Mouse (Mus musculus) right cerebral cortex, postnatal 36 days (tissue): Measurements from ENCODE around the gene Ranbp3l.
"Not testable (repeated sequence)": the region's sequence is repeated elsewhere in the genome, so short reads cannot be mapped to it uniquely, and the experiment has no call there.

Experiments used
- DNase-seq, 2 experiments: peaks; one replicate each; pipeline ENCODE4 v3.0.0; 2022; ENCODE audit warnings: low spot score in 2 of 2, mixed read lengths in 1 of 2

Gene Ranbp3l

DNA sequence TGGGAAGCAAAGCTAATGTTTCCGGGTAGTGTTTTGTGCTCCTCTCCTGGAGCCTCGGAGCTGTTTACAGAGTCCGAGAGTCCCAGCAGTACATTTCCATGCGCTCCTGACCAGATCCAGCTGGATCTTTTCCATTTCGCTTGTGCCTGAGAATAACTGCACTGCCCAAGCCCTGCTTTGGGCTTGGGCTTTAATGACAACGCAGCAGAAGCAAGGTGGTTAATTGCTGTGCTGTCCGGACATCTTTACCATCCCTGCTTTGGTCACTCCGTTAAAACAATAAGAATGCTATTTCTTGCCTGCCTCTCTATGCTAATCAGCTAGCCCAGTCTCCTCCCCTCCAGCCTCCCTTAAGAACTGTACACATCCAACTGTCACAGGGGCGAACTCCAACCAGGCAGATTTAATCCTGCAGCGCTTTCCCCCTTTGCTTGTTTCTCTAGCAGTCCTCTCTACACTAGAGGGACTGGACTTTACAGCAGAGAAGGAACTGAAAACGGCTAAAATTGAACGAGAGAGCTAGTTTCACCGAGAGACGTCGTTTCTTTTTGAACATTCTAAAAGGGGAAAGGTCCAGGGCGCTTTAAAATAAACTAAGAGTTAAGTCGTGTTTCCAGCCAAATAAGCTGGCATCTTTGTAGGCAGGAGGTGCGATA, at the start of gene Ranbp3l:
Ranbp3l (plus strand) TSS at position 377 of the 656 bp plus-strand sequence.
- no peak for DNase-seq

DNA sequence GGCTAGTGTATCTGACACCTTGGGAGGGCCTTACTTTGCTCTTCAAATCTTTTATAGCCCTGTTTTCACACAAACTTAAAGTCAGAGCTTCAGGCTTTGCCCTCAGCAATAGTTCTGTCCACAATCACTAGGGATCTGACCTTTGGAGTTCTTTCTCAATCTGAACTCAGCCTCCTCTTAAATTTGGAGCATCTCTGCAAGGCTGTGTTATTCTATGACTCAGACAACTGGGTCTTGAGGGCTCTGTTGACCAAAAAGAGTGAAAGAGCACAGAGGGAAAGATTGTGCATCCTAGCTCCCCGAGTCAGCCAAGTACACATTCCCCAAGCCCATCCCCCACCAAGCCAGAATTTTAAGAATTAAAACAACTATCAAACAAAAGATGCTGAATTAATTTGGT, 37.7 kb upstream of the Ranbp3l start:
- DNase-seq, result no peak

DNA sequence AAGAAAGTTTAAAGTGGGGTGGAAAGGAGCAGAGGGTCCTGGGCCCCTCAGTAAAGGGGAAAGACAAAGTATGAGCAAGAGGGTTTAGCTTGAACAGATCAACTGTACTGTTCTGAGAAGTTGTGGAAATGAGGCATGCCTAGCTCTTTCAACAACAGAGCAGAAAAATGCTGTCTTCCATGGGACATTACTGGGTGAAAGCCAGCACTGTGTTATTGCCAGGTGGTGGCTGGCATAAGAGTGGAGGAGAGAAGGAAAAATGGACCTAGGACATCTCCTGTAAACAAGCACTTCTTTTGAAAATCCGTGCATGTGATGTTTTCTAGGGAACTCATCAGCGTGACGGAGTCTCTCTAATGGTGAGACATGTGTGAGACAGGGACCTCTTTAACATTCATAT, 30.8 kb upstream of the Ranbp3l start:
- no peak for DNase-seq

DNA sequence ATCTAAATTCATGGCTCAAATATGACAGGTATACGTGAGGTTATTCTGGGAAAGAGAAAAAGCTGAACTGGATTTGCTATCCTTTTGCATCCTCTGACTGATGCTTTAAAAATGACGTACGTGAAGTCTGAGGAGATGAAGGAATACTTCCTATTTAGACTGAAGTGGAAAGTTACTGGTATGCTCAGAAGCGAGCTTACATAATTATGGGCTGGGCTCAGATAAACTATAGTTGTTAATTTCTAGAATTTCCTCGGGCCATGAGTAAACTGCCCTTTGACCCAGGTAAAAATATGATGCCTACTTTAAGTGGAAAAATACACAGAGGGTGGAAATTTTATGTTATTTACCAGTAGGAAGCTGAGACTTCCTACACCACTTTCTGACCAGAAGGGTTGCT, 26.9 kb upstream of the Ranbp3l start:
- DNase-seq, result no peak

DNA sequence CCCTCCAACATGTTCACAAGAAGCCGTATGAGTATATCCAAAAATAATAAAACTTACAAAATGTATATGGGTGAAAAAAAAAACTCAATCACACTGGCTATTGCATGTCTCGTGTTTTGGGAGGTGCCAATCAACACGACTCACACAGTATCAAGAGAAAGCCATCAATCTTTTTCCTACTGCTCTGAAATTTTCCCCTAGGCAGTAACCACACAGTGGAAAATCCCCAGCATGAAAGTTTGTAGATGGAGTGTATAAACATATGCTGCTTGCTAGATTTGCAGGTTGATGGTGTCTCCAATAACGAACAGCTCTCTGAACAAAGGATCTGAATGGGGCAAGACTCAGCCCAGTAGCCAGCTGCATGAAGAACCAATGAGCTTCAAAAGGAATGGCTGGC, 16.9 kb upstream of the Ranbp3l start:
- no peak for DNase-seq

DNA sequence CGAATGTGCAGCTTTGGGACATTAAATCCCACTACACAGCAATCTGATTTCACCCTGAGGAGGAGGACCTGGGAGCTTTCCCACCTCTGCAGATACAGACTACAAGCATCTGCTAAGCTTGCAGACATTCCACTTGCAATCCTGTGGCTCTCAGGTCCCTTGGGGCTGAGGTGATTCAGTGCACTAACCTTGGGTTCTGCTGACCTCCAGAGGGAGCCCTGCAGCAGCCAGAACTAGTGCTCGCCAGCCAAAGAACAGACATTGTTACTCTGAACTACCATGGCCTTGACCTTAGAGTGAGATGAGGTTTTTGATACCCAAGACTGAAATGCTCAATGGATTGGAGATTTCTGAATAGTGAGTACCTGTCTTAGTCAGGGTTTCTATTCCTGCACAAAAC, 4.4 kb upstream of the Ranbp3l start:
- DNase-seq, result no peak

DNA sequence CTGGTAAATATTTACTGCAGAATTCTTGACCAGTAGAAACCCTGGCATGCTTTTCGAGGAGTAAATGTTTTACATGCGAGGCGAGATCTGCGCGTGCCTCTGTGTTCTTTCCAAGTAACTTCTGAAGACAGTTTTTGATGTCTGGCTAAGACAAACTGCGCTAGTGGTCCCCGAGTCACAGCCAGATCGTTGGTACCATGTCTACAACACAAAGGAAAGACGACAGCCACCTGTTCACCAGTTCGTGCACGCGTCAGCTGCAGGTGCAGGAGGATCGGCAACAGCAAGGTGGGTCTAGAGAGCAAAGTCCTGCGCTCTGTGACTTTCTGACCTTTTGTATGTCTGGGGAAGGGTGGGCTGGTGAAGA, 463 bp downstream of the Ranbp3l start:
- DNase-seq, result no peak

DNA sequence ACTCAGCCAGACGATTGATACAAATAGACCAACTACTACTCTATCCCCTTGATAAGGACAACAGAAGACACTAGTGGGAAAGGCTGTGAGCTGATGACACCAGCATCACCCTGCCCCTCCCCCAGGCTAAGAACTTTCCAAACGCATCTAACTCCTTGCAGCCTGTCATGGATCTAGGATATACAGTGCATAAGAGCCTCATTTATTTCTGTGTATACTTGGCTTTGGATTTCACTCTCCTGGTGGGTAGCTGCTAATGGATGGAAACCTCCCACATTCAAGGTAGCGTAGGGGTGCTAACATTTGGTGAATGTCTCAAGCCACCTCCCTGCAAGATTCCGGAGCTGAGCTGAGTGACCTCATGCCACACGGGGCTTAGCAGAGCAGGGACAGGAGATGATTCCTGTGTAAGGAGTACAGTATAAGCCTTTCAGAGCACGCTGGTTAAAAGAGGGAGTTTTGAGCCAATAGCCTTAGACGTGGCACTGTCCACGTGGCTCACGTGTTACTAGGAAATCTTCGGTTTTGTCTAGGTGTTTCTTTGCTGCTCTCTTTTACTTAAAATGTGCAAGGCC, 1.4 kb downstream of the Ranbp3l start:
- DNase-seq, result no peak

DNA sequence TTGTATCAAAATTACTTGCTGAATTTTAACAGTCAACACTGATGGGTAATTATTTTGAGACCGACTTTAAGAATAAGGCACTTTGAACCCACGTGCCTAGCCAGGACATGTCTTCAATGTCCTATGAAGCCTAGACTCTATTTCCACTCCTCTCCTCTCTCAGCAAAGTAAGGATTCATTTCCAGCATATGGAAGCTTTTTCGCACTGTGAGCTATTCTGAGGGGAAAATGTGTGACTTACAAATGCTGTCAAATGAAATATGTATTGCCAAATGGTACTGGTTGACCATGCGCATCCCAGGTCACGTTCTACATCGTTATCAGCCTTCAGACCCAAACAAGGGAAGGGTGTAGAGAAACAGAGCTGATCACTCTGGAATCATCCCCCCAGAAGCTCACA, 23.5 kb downstream of the Ranbp3l start:
- no peak for DNase-seq

DNA sequence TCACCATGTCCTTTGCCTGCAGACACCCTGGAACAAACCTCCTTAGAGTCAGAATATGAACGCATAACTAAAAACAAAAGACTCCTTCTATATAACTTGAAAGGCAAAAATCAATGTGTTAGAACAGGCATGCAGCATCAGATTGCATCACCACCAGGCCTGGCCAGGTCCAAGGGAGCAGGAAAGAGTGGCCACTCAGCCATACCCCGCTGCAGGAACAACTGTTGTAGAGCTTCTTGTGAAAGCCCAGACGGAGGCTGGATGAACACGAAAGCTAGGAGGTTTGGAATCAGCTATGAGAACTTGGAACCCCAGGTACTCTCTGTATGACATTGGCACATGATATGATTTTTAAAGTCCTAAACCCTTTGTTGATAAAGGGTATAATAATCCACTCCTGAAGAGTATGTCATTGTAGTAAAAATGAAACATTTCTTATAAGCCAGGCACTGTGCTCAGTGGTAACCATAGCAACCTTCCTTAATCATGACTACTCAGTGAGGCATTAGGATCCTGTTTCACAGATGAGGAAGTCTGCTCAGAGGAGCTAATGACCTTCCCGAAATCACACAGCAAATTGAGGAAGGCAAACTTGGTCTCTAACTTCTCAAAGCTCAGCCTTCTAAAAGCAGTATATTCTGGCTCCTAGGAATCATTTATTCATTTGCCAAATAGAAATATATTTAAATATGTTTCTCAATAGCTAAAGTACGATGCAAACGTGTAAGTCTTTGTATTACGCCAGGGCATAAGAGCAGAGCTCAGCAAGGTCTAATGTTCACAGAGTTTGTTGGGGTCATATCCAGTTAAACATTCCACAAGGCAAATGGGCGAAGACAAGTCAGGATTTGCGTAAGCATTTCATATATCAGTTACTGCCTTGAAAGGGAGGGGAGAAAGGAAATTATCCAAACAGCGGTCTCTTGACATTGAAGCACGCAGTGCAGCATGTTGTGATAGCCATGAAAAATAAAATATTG, 24.4 kb downstream of the Ranbp3l start:
- no peak for DNase-seq

DNA sequence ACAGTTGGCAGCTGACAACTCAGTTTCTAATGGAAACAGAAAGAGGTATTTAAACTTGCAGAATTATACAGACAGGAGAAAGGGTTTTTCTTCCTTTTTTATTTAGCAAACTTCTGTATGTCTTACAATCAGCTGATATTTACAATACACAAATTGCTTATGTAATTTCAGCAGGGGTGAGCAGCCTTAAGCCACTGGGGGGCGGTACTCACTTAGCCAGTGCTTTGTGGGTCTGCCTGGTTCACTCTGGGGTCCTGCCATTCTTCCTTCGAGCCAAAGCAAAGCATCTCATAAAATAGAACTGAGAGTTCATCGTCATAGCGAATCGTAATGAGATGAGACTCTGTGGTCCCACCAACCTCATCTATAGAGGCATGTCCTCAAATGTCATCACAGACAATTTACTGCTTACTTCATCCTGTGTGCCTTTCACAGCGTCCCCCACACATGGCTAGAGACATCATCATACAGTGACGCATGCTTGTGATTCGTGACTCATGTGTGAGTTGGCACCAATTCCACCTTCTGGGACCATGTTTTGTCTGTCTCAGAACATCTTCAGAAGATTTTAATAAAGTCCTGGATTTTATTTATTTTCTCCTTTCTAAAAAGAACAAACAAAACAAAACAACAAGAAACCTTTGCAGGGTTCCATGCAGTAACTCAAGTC, 27.0 kb downstream of the Ranbp3l start:
- peak in 1 of 2 experiments; percentile 37 for DNase-seq

DNA sequence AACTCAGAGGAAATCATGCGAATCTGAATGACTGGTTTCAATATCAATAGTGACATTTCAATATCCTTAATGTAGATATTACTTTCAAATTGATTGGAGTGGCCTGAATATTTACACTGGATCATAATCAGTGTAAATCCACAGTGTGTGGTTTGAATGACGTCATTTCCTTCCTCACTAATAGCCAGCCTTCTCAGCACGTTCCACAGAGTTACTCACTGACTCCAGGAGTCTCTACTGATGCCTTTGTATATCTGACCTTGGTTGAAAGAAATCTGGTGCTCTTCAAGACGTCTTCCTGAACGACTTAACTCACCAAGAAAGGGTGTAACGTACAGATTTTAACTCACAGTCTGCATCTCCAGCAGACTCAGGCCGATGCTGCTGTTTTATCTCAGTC, 27.7 kb downstream of the Ranbp3l start:
- DNase-seq, result no peak

DNA sequence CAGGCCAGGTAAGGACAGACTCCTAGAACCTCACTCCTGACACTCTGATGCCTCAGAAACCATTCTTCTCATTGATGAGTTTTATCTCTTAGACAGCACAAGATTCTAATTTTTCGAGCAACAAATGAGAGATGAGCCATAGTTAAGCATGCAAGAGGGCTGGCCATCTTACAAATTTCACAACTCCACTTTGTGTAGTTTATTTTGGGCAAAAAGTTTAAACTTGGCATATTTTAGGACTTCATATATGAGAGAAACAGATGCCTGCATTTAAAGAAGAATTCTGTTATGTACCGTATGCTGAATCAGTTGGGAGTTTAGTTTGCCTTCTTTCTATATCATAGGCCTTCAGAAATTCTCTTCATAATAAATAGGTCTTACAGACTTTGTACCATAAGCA, 35.0 kb downstream of the Ranbp3l start:
- DNase-seq, result no peak

DNA sequence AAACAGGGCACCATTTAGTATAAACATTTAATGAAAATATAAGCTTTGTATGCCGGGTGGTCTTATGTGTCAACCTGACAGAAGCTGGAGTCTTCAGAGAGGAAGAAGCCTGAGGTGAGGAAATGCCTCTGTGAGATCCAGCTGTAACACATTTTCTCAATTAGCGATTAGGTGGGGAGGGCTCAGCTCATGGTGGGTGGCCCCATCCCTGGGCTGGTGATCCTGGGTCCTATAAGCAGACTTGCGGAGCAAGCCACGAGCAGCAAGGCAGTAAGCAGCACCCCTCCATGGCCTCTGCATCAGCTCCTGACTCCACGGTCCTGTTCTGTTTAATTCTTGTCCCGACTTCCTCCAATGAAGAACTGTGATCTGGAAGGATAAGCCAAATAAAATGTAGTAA, 41.4 kb downstream of the Ranbp3l start:
- DNase-seq, result no peak

DNA sequence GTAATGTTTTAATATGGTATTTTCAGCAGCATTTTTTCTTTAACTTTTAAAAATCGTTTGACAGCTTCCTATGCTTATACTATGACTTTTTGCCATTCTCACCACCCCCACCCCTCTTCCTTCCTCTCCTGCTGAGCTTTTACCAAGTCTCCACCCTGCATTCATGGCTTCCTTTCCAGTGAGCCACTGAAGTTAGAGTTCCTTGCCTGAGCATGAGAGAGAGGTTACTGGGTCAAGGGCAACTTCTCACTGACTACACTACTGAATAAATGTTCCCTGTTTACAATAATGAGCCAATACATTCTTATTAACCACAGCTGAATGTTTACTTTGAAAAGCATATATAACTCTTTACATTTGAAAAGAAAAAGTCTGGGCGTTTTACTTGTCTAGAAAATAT, 46.8 kb downstream of the Ranbp3l start:
- DNase-seq, result no peak

DNA sequence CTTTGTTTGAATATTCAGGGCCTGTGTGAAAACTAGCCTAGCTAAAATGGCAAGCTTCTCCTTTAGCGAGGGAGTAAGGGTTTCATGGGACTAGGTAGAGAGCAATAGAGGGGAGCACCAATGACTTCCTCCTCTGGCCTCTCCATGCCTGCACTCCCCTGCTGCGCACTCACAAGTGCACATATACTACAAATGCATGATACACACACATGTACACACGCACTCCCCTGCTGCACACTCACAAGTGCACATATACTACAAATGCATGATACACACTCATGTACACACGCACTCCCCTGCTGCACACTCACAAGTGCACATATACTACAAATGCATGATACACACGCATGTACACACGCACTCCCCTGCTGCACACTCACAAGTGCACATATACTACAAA, 47.7 kb downstream of the Ranbp3l start:
- not testable (repeated sequence) for DNase-seq

DNA sequence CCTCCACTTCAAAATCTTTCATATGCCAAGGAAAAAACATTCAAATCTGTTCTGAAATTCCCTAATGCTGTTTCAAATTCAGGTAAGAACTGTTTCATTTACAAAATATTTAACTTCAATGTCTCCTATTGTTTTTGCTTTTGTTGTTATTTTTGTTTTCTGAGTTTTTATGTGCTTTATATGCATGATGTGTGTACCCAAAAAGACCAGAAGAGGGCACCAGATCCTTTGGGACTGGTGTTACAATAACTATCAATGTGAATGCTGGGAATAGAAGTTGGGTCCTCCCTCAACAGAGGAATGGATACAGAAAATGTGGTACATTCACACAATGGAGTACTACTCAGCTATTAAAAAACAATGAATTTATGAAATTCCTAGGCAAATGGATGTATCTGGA, 88.0 kb downstream of the Ranbp3l start:
- DNase-seq, result no peak

DNA sequence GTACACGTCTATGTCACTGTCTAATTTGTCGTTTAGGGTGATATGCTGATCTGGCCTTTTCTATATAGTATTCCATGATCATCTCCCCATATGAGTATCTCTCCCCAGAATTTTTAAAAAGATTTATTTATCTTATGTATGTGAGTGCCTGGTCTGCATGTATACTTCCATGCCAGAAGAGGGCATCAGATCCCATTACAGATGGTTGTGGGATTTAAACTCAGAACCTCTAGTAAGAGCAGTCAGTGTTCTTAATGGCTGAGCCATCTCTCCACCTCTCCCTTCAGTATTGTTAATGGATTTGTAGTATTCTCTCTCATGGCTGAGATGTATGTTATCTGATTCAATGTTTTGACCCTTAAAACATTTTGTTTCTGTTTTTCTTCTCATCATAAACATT, 92.1 kb downstream of the Ranbp3l start:
- no peak for DNase-seq

DNA sequence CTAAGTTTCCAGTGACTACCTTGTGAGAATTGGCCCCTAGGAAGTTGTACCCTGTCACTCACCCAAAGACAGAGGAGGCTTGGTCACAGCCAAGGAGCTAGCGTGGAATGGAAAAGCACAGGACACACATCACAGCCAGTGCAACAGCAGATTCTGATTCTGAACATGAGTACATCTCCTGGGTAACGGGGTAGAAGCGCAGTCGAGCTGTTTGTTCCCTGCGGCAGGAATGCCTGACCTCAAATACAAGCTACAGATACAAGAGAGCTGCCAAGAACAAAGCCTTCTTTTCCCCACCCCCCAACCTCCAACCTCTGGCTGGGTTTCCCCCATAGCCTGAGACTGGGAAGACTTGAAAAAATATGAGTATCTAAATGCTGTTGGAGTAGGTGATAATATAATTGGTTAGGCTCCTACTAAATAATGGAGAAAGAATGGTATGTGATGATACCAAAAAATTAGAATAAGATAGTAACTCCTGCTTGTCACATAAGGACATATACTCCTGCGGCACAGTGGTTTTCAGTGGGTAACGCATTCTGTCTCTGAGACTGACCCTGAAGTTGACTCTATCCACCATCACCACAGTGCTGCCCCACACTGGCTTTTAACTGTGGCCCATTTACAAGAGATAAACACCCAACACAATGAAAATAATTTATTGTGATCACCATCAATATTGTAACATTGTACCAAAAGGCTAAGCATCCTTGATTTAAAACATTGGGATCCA, 93.6 kb downstream of the Ranbp3l start:
- peak; percentile 36 to 54 for DNase-seq

DNA sequence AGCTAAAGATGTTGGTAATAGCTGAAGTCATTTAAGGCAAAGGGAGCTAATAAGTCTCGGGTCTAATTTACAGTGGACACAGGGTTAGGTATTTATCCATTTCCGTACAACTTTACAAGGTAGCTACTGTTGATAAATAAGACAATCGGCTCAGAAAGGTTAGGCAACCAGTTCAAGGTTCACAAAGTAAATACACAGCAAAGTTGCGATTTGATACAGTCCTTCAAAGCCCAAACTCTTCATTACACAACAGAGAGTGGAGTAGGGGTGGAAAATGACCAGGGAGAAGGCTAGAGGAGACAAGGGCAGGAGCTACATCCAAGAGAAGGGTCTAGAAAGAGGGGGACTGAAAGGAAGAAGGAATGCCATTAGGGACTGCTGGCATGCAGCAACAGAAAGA, 101.1 kb downstream of the Ranbp3l start:
- DNase-seq, result no peak

DNA sequence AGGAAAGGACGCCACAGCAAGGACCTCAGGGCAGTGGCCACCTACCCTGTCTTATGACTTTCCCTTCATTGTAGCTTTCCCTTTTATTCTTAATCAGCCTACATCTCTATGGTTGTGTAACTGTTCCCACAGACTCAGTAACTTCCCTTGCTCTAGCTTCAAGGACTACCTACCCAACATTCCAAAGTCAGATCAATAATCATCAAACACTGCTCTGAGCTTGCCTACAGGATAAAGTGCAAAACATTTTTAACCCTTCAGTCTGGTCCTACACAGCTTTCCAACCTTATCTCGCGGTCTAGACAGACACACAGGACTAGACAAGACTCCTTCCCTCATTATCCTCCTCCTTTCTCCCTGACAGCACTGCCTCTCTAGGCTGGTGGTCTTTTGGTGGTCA, 102.6 kb downstream of the Ranbp3l start:
- DNase-seq, result no peak
